9 mouse cellular contexts compared by ENCODE assay signal in genomic region chr5:136929073-136929472, GRCm38 (mm10). TPM values are rescaled to one million over a fixed set of nuclear protein-coding genes. Genes with fewer than 3 reads are reported as not detected.
A peak's percentile ranks its signal among the peaks of the same experiment; 100 is the strongest.
DNase-seq lines count a peak whose midpoint lies in the region; ATAC-seq lines count a peak whose summit lies in the region.
"Had no signal": no experiment of that assay in that cellular context is flagged by ENCODE, and none has a peak within 500 bp of the region (broad histone marks: within the 10 kb centered on the region; RNA-seq: fewer than 3 reads in every experiment).

No protein-coding gene starts in this region.

- no peaks in the 10 kb centered on the region for H3K9me3 ChIP-seq in hindbrain, embryonic 10.5 days
- no peaks in the 10 kb centered on the region for H3K9me3 ChIP-seq in lung, embryonic 15.5 days

- WGBS in hindbrain, embryonic 10.5 days: 22% methylated on average over 4 of the region's 4 CpGs
- 12% methylated on average over 4 of the region's 4 CpGs for WGBS in lung, embryonic 15.5 days

- H3K36me3 ChIP-seq in hindbrain, embryonic 10.5 days: peaks cover 11% of the 10 kb centered on the region
- H3K36me3 ChIP-seq in lung, embryonic 15.5 days: 0 out of 2 replicates have a peak, but pooled peaks cover 3% of the 10 kb centered on the region

- peak; percentile 87 for DNase-seq in MN1 (ENCODE audit: low spot score)
- DNase-seq in cerebellum, adult 8-10 months: peak; percentile 78
- peak; percentile 90 for DNase-seq in hindbrain, embryonic 10.5 days (ENCODE audit: low spot score)
- DNase-seq in layer of hippocampus, adult 8-10 months (ENCODE audit: low spot score in 2 of 2): peak; percentile 65 to 86
- DNase-seq in ovary, postnatal 14 days (ENCODE audit: low spot score): peak; percentile 82
- DNase-seq in thymus, postnatal 0 days (ENCODE audit: low spot score): peak; percentile 82

- no peak overlapping the region for H3K4me3 ChIP-seq in hindbrain, embryonic 10.5 days
- H3K4me3 ChIP-seq in lung, embryonic 15.5 days: no peak overlapping the region

- ATAC-seq in frontal cortex, adult (ENCODE audit: low TSS enrichment): peak; percentile 84
- ATAC-seq in lung, embryonic 15.5 days (ENCODE audit: borderline replicate concordance, extremely low read depth, low FRiP score, low TSS enrichment): peak; percentile 80; the same call in 1 of the 2 replicates

- H3K4me1 ChIP-seq in hindbrain, embryonic 10.5 days (replicated peaks): peaks cover 5% of the 10 kb centered on the region
- H3K4me1 ChIP-seq in lung, embryonic 15.5 days: 0 out of 2 replicates have a peak, but pooled peaks cover 4% of the 10 kb centered on the region

- H3K9ac ChIP-seq in lung, embryonic 15.5 days: no peak overlapping the region

- peak overlapping the region; percentile 11; the same call in 1 of the 2 replicates for H3K4me2 ChIP-seq in lung, embryonic 15.5 days

- no peaks in the 10 kb centered on the region for H3K27me3 ChIP-seq in hindbrain, embryonic 10.5 days (ENCODE audit: insufficient read depth, poor library complexity, severe bottlenecking)
- H3K27me3 ChIP-seq in lung, embryonic 15.5 days: no peaks in the 10 kb centered on the region

- peak overlapping the region; percentile 75 for H3K27ac ChIP-seq in hindbrain, embryonic 10.5 days
- peak overlapping the region; percentile 51; the same call in 1 of the 2 replicates for H3K27ac ChIP-seq in lung, embryonic 15.5 days
- H3K27ac ChIP-seq: macrophage had no signal

RNA-seq across cellular contexts. Expression of gene Ift22, which starts 21.1 kb away (rescaled TPM):
- polyA plus RNA-seq in hindbrain, embryonic 10.5 days (2016; fragmentation: Nextera tagmentation; extraction: Ambion mirVana): 106 and 124 TPM in 2 replicates
- total RNA-seq in layer of hippocampus, adult 8-10 months (2022): 10 to 100 TPM; 70.1 to 86.2 (median 80.7) TPM
- 84.6 and 87.1 TPM in 2 replicates for polyA plus RNA-seq in lung, embryonic 15.5 days (2015; fragmentation: Nextera tagmentation; extraction: Ambion mirVana)
- 36.7 and 40.5 TPM in 2 replicates for polyA plus RNA-seq in thymus, postnatal 0 days (2015; fragmentation: Nextera tagmentation; extraction: Ambion mirVana)

RNA-seq across cellular contexts. Expression of gene Fis1, which starts 24.0 kb away (rescaled TPM):
- polyA plus RNA-seq in hindbrain, embryonic 10.5 days (2016; fragmentation: Nextera tagmentation; extraction: Ambion mirVana): 294 and 365 TPM in 2 replicates
- 100 to 1,000 TPM; 224 to 262 (median 228) TPM for total RNA-seq in layer of hippocampus, adult 8-10 months (2022)
- 291 and 292 TPM in 2 replicates for polyA plus RNA-seq in lung, embryonic 15.5 days (2015; fragmentation: Nextera tagmentation; extraction: Ambion mirVana)
- polyA plus RNA-seq in thymus, postnatal 0 days (2015; fragmentation: Nextera tagmentation; extraction: Ambion mirVana): 298 and 312 TPM in 2 replicates

RNA-seq across cellular contexts. Expression of gene Cldn15, which starts 37.3 kb away (rescaled TPM):
- 0.09 and 0.38 TPM in 2 replicates for polyA plus RNA-seq in hindbrain, embryonic 10.5 days (2016; fragmentation: Nextera tagmentation; extraction: Ambion mirVana)
- total RNA-seq in layer of hippocampus, adult 8-10 months (2022): under 1 TPM in 2 of 4 experiments, not detected in 2; 0.27 to 0.33 TPM
- polyA plus RNA-seq in lung, embryonic 15.5 days (2015; fragmentation: Nextera tagmentation; extraction: Ambion mirVana): 4.7 and 5.1 TPM in 2 replicates
- polyA plus RNA-seq in thymus, postnatal 0 days (2015; fragmentation: Nextera tagmentation; extraction: Ambion mirVana): 1.2 and 2.2 TPM in 2 replicates
- polyA plus RNA-seq: macrophage had no signal

RNA-seq across cellular contexts. Expression of gene Col26a1, which starts 46.1 kb away (rescaled TPM):
- polyA plus RNA-seq in hindbrain, embryonic 10.5 days (2016; fragmentation: Nextera tagmentation; extraction: Ambion mirVana): 72.0 and 73.0 TPM in 2 replicates
- 1 to 10 TPM; 4.0 to 4.7 (median 4.5) TPM for total RNA-seq in layer of hippocampus, adult 8-10 months (2022)
- polyA plus RNA-seq in lung, embryonic 15.5 days (2015; fragmentation: Nextera tagmentation; extraction: Ambion mirVana): 12.1 and 13.5 TPM in 2 replicates
- polyA plus RNA-seq in thymus, postnatal 0 days (2015; fragmentation: Nextera tagmentation; extraction: Ambion mirVana): 0.95 and 1.1 TPM in 2 replicates
- polyA plus RNA-seq: macrophage had no signal

RNA-seq across cellular contexts. Expression of gene Plod3, which starts 57.7 kb away (rescaled TPM):
- 40.6 and 43.3 TPM in 2 replicates for polyA plus RNA-seq in hindbrain, embryonic 10.5 days (2016; fragmentation: Nextera tagmentation; extraction: Ambion mirVana)
- total RNA-seq in layer of hippocampus, adult 8-10 months (2022): 10 to 100 TPM; 37.1 to 51.5 (median 46.0) TPM
- polyA plus RNA-seq in lung, embryonic 15.5 days (2015; fragmentation: Nextera tagmentation; extraction: Ambion mirVana): 55.9 and 58.9 TPM in 2 replicates
- polyA plus RNA-seq in thymus, postnatal 0 days (2015; fragmentation: Nextera tagmentation; extraction: Ambion mirVana): 9.4 and 9.9 TPM in 2 replicates
